Mouse (Mus musculus): ENCODE data around the gene Hivep1.

DNA sequence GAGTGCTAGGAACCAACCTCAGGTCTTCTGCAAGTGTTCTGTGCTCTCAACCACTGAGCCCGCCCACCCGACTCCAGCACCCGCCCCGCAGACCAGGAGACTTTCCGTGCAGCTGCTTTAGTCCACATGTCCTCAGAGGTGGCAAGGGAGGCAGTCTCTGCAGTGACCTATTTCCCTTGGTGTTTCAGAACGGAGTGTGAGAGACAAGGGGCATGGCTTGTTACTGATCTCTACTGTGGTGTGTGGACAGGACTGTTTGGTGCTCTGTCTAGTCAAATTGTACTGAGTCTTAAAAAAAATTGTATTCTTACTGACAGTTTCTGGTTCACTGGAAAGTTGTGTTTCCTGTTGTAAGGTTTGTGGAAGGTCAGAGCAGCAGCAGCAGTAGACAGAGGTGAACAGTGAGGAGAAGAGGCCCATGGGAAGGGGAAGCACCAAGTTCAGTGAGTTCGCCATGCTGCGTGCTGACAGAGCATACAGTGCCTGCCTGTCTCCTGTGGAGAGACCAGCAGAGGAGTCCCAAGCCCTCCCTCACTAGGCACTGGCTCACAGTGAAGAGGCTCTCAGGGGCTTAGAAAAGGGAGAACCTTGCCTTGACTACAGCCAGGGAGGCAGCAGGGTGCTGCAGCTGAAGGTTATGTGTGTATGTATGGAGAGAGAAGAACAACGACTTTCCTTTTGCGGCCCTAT, 44.1 kb downstream of the Hivep1 start:
- TF ChIP-seq CTCF (IDR thresholded peaks at IDR 0.05; ENCODE audit: low read depth, low read length) = no peak
- TF ChIP-seq GATA1 (IDR thresholded peaks at IDR 0.05; ENCODE audit: borderline replicate concordance, low read length) = no peak
- no peak for TF ChIP-seq POLR2AphosphoS5 (IDR thresholded peaks at IDR 0.05; ENCODE audit: insufficient replicate concordance, low read depth, low read length)

Measured in G1E (cell line).